Mouse (Mus musculus) hindbrain, embryonic 11.5 days (tissue): Measurements from ENCODE around the gene Gm609. TPM values are rescaled to one million over a fixed set of nuclear protein-coding genes. Genes with fewer than 3 reads are reported as not detected.

Experiments used
- ATAC-seq: fragments of 200-750 bp; cut with Nextera tagmentation; 2 replicates; pipeline ENCODE4 v1.8.0; 2017; ENCODE audit warnings: mild to moderate bottlenecking, moderate TSS enrichment, moderate library complexity; ENCODE audit not compliant: low FRiP score
- DNase-seq: peaks from one replicate; pipeline ENCODE4 v3.0.0-alpha.2; 2015; ENCODE audit warnings: low spot score
- H3K27ac ChIP-seq: fragments of 300-500 bp; sonication (generic); 2 replicates; pipeline ENCODE4 v1.5.1; 2014; ENCODE audit warnings: mild to moderate bottlenecking, low read depth, low read length
- H3K27me3 ChIP-seq: fragments of 300-500 bp; sonication (generic); 2 replicates; pipeline ENCODE4 v1.6.1; 2014; ENCODE audit warnings: mild to moderate bottlenecking, low read length, moderate library complexity, mixed read lengths; ENCODE audit not compliant: control insufficient read depth, insufficient read depth
- H3K36me3 ChIP-seq: fragments of 300-500 bp; sonication (generic); 2 replicates; pipeline ENCODE4 v1.6.1; 2014; ENCODE audit warnings: mild to moderate bottlenecking, low read length, moderate library complexity, mixed read lengths; ENCODE audit not compliant: control insufficient read depth, insufficient read depth
- H3K4me1 ChIP-seq: fragments of 300-500 bp; sonication (generic); replicated peaks from 2 replicates; pipeline ENCODE4 v1.6.1; 2014; ENCODE audit warnings: low read length, mixed read lengths; ENCODE audit not compliant: control insufficient read depth, insufficient read depth
- H3K4me2 ChIP-seq: fragments of 300-500 bp; sonication (generic); replicated peaks from 2 replicates; pipeline ENCODE4 v1.6.1; 2014; ENCODE audit warnings: mild to moderate bottlenecking, low read depth, low read length
- H3K4me3 ChIP-seq: fragments of 300-500 bp; sonication (generic); 2 replicates; pipeline ENCODE4 v1.5.1; 2014; ENCODE audit warnings: low read depth, low read length
- H3K9ac ChIP-seq: fragments of 300-500 bp; sonication (generic); 2 replicates; pipeline ENCODE4 v1.6.1; 2014; ENCODE audit warnings: low read depth, low read length
- H3K9me3 ChIP-seq: fragments of 300-500 bp; sonication (generic); 2 replicates; pipeline ENCODE4 v1.6.1; 2016; ENCODE audit warnings: low read length; ENCODE audit not compliant: control insufficient read depth
- WGBS: fragments of 180-500 bp; shearing (Covaris S2); extraction: QIAGEN DNeasy Blood & Tissue Kit; methylation state at CpG from one replicate; pipeline ENCODE4 v1.1.7; 2014; 5-methylcytosine and 5-hydroxymethylcytosine counted together
- polyA plus RNA-seq: library from polyadenylated mRNA; unstranded; fragments of >200 nt; fragmentation: Nextera tagmentation; extraction: Ambion mirVana; gene quantifications from 2 replicates; pipeline ENCODE4 v1.2.1, GENCODE M21; 2014

Gene Gm609
- polyA plus RNA-seq, 1 experiment from 2014 or later, result not detected

- Histone ChIP-seq H3K4me1 (no peaks in the 10 kb centered on the region), H3K9ac (no peak overlapping the region), H3K36me3 (no peaks in the 10 kb centered on the region), H3K27me3 (no peaks in the 10 kb centered on the region), H3K9me3 (no peaks in the 10 kb centered on the region), H3K4me2 (no peak overlapping the region), H3K27ac (no peak overlapping the region), H3K4me3 (no peak overlapping the region)
- ATAC-seq (no peak), DNase-seq (no peak)
- WGBS, result 91% methylated on average over 1 of the region's 1 CpGs
Measured at GRCm38 (mm10) chr16:45371076-45371475, 121.7 kb downstream of the Gm609 start.

DNA sequence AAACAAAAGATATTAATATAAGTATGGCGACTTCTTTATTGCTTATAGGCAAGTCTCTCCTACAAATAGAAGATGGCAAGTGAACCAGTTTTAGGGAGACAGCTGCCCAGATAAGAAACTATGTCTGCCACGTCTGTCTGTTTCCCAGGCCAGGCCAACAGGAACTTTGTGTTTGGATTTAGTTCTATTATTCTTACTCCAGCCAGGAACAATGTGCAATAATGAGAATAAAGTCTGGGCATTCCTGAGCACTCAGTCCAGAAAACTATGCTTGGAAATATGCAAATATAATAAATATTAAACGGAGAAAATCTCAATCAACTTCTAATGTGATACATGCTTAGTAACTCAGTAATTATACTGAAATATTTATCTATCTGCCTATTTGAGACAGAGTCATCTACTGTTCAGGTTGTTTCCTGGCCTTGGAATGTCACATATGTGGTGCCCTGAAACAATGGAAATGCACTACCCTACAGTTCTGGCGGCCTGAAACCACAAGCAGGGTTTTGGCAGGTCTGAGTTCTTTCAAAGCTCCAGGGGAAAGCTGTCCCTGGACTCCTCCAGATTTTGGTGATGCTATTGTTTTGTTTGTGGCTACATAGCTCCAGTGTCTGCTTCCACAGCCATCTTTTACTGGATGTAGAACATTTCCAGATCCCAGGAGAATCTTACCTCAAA, 123.3 kb downstream of the Gm609 start:
- no peaks in the 10 kb centered on the region for H3K36me3 ChIP-seq
- no peak overlapping the region for H3K4me3 ChIP-seq
- 76% methylated on average over 4 of the region's 4 CpGs for WGBS
- H3K27me3 ChIP-seq, result no peaks in the 10 kb centered on the region
- DNase-seq, result no peak
- no peak overlapping the region for H3K27ac ChIP-seq
- ATAC-seq, result no peak
- no peaks in the 10 kb centered on the region for H3K4me1 ChIP-seq
- H3K4me2 ChIP-seq, result no peak overlapping the region
- H3K9ac ChIP-seq, result no peak overlapping the region
- H3K9me3 ChIP-seq, result no peaks in the 10 kb centered on the region

DNA sequence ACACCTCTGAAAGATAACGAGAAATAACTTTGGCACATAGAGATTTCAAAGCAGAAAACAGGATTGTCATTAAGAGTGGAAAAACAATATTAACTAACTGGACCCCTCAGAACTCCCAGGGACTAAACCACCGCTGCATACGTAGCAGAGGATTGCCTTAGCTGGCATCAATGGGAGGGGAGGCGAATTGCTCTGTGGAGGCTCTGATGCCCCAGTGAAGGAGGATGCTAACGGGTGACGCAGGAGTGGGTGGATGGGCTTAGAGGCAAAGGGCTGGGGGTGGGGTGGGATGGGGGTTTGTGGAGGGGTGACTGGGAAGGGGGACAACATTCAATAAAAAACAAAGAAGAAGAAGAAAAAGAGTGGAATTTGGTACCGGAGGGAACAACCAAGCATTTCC, 126.7 kb downstream of the Gm609 start:
- 80% methylated on average over 7 of the region's 7 CpGs for WGBS
- no peaks in the 10 kb centered on the region for H3K27me3 ChIP-seq
- H3K9ac ChIP-seq, result no peak overlapping the region
- H3K36me3 ChIP-seq, result no peaks in the 10 kb centered on the region
- H3K4me3 ChIP-seq, result no peak overlapping the region
- ATAC-seq (no peak), DNase-seq (no peak)
- no peaks in the 10 kb centered on the region for H3K9me3 ChIP-seq
- H3K4me1 ChIP-seq, result no peaks in the 10 kb centered on the region
- H3K27ac ChIP-seq, result no peak overlapping the region
- no peak overlapping the region for H3K4me2 ChIP-seq

DNA sequence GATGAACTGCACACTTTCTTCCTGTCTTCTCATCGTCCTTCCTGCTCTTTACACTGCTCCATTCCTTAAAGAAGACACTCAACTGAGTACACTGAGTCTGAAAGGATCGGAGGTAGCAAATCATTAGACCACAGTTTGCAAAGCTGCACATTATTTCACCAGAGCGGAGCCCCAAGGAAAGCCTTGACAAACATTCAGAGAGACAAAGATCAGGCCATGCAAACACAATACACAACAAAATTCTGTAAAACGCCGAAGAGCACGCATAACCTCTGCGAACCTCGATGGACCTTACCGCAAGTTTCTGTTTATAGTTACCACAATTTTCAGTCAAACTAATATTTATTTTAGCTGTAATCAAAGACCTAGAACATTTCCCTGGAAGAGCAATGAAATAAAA, 127.4 kb downstream of the Gm609 start:
- no peaks in the 10 kb centered on the region for H3K9me3 ChIP-seq
- no peaks in the 10 kb centered on the region for H3K36me3 ChIP-seq
- H3K9ac ChIP-seq, result no peak overlapping the region
- DNase-seq (no peak), ATAC-seq (no peak)
- H3K4me2 ChIP-seq, result no peak overlapping the region
- H3K27ac ChIP-seq, result no peak overlapping the region
- no peaks in the 10 kb centered on the region for H3K27me3 ChIP-seq
- no peaks in the 10 kb centered on the region for H3K4me1 ChIP-seq
- 90% methylated on average over 9 of the region's 9 CpGs for WGBS
- no peak overlapping the region for H3K4me3 ChIP-seq

GRCm38 (mm10) chr16:45364627-45365026, 128.1 kb downstream of the Gm609 start:
- H3K36me3 ChIP-seq, result no peaks in the 10 kb centered on the region
- H3K9me3 ChIP-seq, result no peaks in the 10 kb centered on the region
- no peak overlapping the region for H3K4me3 ChIP-seq
- H3K27ac ChIP-seq, result no peak overlapping the region
- no peak for ATAC-seq
- H3K9ac ChIP-seq, result no peak overlapping the region
- DNase-seq, result no peak
- 97% methylated on average over 1 of the region's 1 CpGs for WGBS
- H3K4me2 ChIP-seq, result no peak overlapping the region
- H3K27me3 ChIP-seq, result no peaks in the 10 kb centered on the region
- H3K4me1 ChIP-seq, result no peaks in the 10 kb centered on the region

GRCm38 (mm10) chr16:45363480-45364045, 129.2 kb downstream of the Gm609 start:
- DNase-seq (no peak), ATAC-seq (no peak)
- no peaks in the 10 kb centered on the region for H3K36me3 ChIP-seq
- WGBS, result 76% methylated on average over 4 of the region's 4 CpGs
- no peaks in the 10 kb centered on the region for H3K4me1 ChIP-seq
- no peak overlapping the region for H3K4me2 ChIP-seq
- H3K4me3 ChIP-seq, result no peak overlapping the region
- no peaks in the 10 kb centered on the region for H3K9me3 ChIP-seq
- H3K27me3 ChIP-seq, result no peaks in the 10 kb centered on the region
- no peak overlapping the region for H3K27ac ChIP-seq
- no peak overlapping the region for H3K9ac ChIP-seq

Other genes starting within 250 kb of the Gm609 start
- gene Cd200, start 83.9 kb downstream of the Gm609 start, polyA plus RNA-seq, result 49.4 and 52.9 TPM in 2 replicates
- gene Gm17783, start 39.1 kb upstream of the Gm609 start, polyA plus RNA-seq, result not detected in 2 replicates
- not detected in 2 replicates for gene Slc9c1, start 42.3 kb upstream of the Gm609 start, polyA plus RNA-seq
- 0.07 and 0.34 TPM in 2 replicates for gene Gcsam, start 117.4 kb upstream of the Gm609 start, polyA plus RNA-seq
- 0.15 and 0.28 TPM in 2 replicates for gene BC016579, start 161.1 kb upstream of the Gm609 start, polyA plus RNA-seq
- 0.43 and 0.99 TPM in 2 replicates for gene Tmprss7, start 200.7 kb upstream of the Gm609 start, polyA plus RNA-seq
- gene Tagln3, start 231.6 kb upstream of the Gm609 start, polyA plus RNA-seq, result 410 and 447 TPM in 2 replicates
- 44.5 and 46.2 TPM in 2 replicates for gene Abhd10, start 250.0 kb upstream of the Gm609 start, polyA plus RNA-seq